8 mouse cellular contexts compared by ENCODE assay signal in genomic region chr16:58409825-58410224, GRCm38 (mm10). TPM values are rescaled to one million over a fixed set of nuclear protein-coding genes. Genes with fewer than 3 reads are reported as not detected.
DNase-seq lines count a peak whose midpoint lies in the region; ATAC-seq and TF ChIP-seq lines count a peak whose summit lies in the region.
"Had no signal": no experiment of that assay in that cellular context is flagged by ENCODE, and none has a peak within 500 bp of the region (broad histone marks: within the 10 kb centered on the region; RNA-seq: fewer than 3 reads in every experiment).

No protein-coding gene starts in this region.

- no peak; the same call in 1 of the 2 replicates for TF ChIP-seq CTCF in left cerebral cortex, adult 2 months (IDR thresholded peaks at IDR 0.05)
- TF ChIP-seq CTCF in embryonic fibroblast, embryonic 13.5 days (IDR thresholded peaks at IDR 0.05; ENCODE audit: borderline replicate concordance, insufficient read depth, low read length), result no peak
- TF ChIP-seq CTCF in intestine, postnatal 0 days (IDR thresholded peaks at IDR 0.05; ENCODE audit: low read depth), result no peak

- ATAC-seq in intestine, postnatal 0 days, result no peak
- no peak for ATAC-seq in neural tube, embryonic 14.5 days (ENCODE audit: low read depth)
- ATAC-seq in megakaryocyte-erythroid progenitor cell, adult 5-6 weeks (replicated peaks; ENCODE audit: low FRiP score, low TSS enrichment, poor library complexity, severe bottlenecking), result no peak

- peak overlapping the region; percentile 80 for H3K4me3 ChIP-seq in left cerebral cortex, adult 2 months
- peak overlapping the region; percentile 92 for H3K4me3 ChIP-seq in embryonic fibroblast, embryonic 13.5 days (ENCODE audit: insufficient read depth, low read length)
- peak overlapping the region; percentile 83 for H3K4me3 ChIP-seq in intestine, postnatal 0 days (ENCODE audit: low read depth, low read length)
- H3K4me3 ChIP-seq in neural tube, embryonic 14.5 days (ENCODE audit: low read depth, low read length), result peak overlapping the region; percentile 63

- TF ChIP-seq POLR2A in embryonic fibroblast, embryonic 13.5 days (IDR thresholded peaks at IDR 0.05; ENCODE audit: low read depth, low read length), result no peak

- no peaks in the 10 kb centered on the region for H3K9me3 ChIP-seq in intestine, postnatal 0 days (ENCODE audit: control insufficient read depth)
- H3K9me3 ChIP-seq in neural tube, embryonic 14.5 days (ENCODE audit: control insufficient read depth, low read length), result no peaks in the 10 kb centered on the region

- no peak overlapping the region for H3K27ac ChIP-seq in left cerebral cortex, adult 2 months
- H3K27ac ChIP-seq in embryonic fibroblast, embryonic 13.5 days (ENCODE audit: insufficient read depth, low read length), result peak overlapping the region; percentile 31; the same call in 1 of the 2 replicates
- H3K27ac ChIP-seq in intestine, postnatal 0 days (ENCODE audit: low read depth, low read length), result no peak overlapping the region
- H3K27ac ChIP-seq in neural tube, embryonic 14.5 days (ENCODE audit: low read depth, low read length), result no peak overlapping the region

- no peaks in the 10 kb centered on the region for H3K36me3 ChIP-seq in intestine, postnatal 0 days (ENCODE audit: control insufficient read depth, insufficient read depth)
- H3K36me3 ChIP-seq in neural tube, embryonic 14.5 days (ENCODE audit: control insufficient read depth, insufficient read depth, low read length), result no peaks in the 10 kb centered on the region

- no peaks in the 10 kb centered on the region for H3K27me3 ChIP-seq in intestine, postnatal 0 days (replicated peaks; ENCODE audit: control insufficient read depth, insufficient read depth, low read length)
- no peaks in the 10 kb centered on the region for H3K27me3 ChIP-seq in neural tube, embryonic 14.5 days (ENCODE audit: control insufficient read depth, insufficient read depth, low read length)

- 48% methylated on average over 7 of the region's 7 CpGs for WGBS in intestine, postnatal 0 days
- 42% methylated on average over 7 of the region's 7 CpGs for WGBS in neural tube, embryonic 14.5 days

- no peak for DNase-seq in left cerebral cortex, adult 2 months (ENCODE audit: extremely low spot score in 1 of 2, low spot score in 2 of 2)
- DNase-seq in left cerebral cortex, postnatal 36 days (ENCODE audit: low spot score in 2 of 2), result no peak
- no peak for DNase-seq in ovary, postnatal 36 days (ENCODE audit: low spot score)
- DNase-seq: gastrocnemius, postnatal 10 days had no signal

- H3K9ac ChIP-seq in intestine, postnatal 0 days (ENCODE audit: low read depth, low read length), result no peak overlapping the region
- no peak overlapping the region for H3K9ac ChIP-seq in neural tube, embryonic 14.5 days (replicated peaks; ENCODE audit: low read depth, low read length)

- intact Hi-C loops in left cerebral cortex, adult 2 months (cut with DNase I), result loop anchor here (5.0 kb wide), 2 partner anchors 113 to 317 kb away; partner anchors contain the start of gene Cldnd1
- intact Hi-C loops in left cerebral cortex, postnatal 36 days (cut with DNase I), result loop anchor here (5.0 kb wide), 1 partner anchor 42 kb away; no protein-coding TSS in a partner anchor

- peak overlapping the region; percentile 96 for H3K4me2 ChIP-seq in intestine, postnatal 0 days (replicated peaks; ENCODE audit: low read depth)
- peak overlapping the region; percentile 66 for H3K4me2 ChIP-seq in neural tube, embryonic 14.5 days (ENCODE audit: low read depth, low read length)

- H3K4me1 ChIP-seq in embryonic fibroblast, embryonic 13.5 days (ENCODE audit: control insufficient read depth, insufficient read depth, low read length), result peaks cover 15% of the 10 kb centered on the region
- H3K4me1 ChIP-seq in intestine, postnatal 0 days (replicated peaks; ENCODE audit: control insufficient read depth, insufficient read depth, low read length), result no peaks in the 10 kb centered on the region
- H3K4me1 ChIP-seq in neural tube, embryonic 14.5 days (ENCODE audit: control insufficient read depth, insufficient read depth, low read length), result peaks cover 8% of the 10 kb centered on the region; the same call in 1 of the 2 replicates

RNA-seq across cellular contexts. Expression of gene Dcbld2, which starts 1.6 kb away (rescaled TPM):
- total RNA-seq in left cerebral cortex, adult 2 months (2021), result 10 to 100 TPM; 26.0 to 26.5 TPM
- total RNA-seq in left cerebral cortex, postnatal 36 days (2021), result 10 to 100 TPM; 26.0 to 26.1 TPM
- 71.2 and 87.2 TPM in 2 replicates for polyA plus RNA-seq in embryonic fibroblast, embryonic 13.5 days (2011; ENCODE audit: insufficient read length, low read depth, missing spikeins)
- 2.2 and 2.6 TPM in 2 replicates for polyA plus RNA-seq in intestine, postnatal 0 days (2015; fragmentation: Nextera tagmentation; extraction: Ambion mirVana)
- polyA plus RNA-seq in neural tube, embryonic 14.5 days (2014; fragmentation: Nextera tagmentation; extraction: Ambion mirVana), result 9.7 and 10.2 TPM in 2 replicates
- total RNA-seq in megakaryocyte-erythroid progenitor cell, adult 5-6 weeks (2014; fragmentation: Nextera tagmentation), result 0.49 and 9.2 TPM in 2 replicates
- 0.27 and 2.0 TPM in 2 replicates for total RNA-seq in megakaryocyte-erythroid progenitor cell, adult 5-6 weeks (2017)
